Mouse (Mus musculus) lung, postnatal 25 days (tissue): ENCODE data around the gene Wnt2.

Experiments used
- DNase-seq: peaks from one replicate; pipeline ENCODE4 v3.0.0; 2022; ENCODE audit warnings: low spot score

Gene Wnt2

DNA sequence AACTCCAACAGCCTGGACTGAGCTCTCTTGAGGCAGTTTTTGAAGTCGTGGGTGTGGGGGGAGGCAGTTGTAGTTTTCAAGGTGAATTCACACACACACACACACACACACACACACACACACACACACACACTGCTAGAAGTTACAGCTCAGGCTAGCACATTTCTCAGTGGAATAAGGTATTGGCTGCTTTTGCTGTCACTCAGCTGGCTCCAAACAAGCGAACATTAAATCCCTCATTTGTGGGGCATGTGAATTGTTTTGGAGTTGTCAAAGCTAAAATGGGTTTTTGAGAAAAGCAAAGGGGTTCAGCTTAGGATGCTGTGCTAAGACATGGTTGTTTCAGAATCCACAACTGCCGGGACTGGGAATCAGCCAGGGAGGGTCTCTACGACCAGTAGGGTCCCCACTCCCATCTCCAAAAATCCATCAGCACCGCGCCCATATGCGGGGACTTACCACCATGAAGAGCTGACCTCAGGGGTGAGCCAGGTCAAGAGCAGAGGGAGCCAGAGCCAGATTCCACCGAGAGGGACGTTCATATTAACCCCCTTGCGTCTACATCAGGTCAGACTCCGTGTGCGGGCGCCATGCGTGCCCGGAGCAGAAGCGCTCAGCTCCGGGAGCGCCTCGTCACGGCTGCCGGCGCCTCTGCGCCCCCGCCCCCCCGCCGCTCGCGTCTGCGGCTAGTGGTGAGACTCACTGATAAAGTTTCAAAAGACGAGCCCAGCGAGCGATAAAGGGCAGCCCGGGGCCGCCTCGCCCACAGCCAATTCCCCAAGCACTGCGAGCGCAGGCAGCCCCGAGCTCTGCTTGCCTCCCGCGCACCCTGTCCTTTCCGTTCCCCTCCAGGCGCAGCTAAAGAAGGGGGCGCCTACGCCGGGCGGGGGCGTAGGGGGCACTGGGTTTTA is at the start of gene Wnt2:
TSS of gene Wnt2 (minus strand) at position 840 of the 911 bp plus-strand sequence.
- no peak for DNase-seq

GRCm38 (mm10) chr6:18078615-18079014 is 48.2 kb upstream of the Wnt2 start:
- DNase-seq: peak; percentile 7

DNA sequence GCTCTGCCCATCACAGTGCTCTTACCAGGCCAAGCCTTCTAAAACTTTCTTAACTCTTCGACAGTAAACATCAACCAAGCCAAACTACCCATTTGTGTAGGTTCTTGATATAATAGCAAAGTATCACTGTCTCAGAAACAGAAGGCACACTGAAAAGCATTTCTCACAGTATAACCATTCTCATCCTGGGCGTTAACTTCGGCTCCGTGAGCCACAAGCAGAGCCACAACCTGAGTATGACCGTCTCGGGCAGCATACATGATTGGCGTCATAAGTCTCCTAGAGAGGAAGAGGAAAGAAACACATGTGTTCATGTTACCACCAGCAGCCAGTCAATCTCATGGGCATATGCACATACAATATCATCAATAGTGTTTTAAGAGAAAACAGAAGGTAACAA is 46.6 kb upstream of the Wnt2 start:
- no peak for DNase-seq

DNA sequence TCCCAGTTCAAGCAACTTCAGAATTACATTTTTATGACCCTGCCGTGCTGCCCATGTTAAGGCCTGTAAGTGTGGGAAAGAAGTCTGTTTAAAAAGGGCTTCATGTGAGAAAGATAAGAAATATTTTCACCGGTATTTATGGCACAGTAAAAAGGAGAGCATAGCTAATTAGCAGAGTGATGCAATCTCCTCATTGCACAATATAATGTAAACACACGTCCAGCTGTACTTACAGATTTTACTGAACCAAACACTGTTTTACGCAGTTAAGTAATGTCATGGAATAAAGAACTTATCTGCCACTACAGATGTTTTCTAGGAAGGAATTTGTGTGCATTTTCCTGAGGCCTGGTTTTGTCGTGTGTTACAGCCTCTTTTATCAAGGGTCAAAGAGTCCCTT is 46.2 kb upstream of the Wnt2 start:
- DNase-seq: no peak

- DNase-seq: no peak
Measured at GRCm38 (mm10) chr6:18057899-18058298, 27.5 kb upstream of the Wnt2 start.

- DNase-seq: no peak
Measured at GRCm38 (mm10) chr6:18051702-18052101, 21.3 kb upstream of the Wnt2 start.

GRCm38 (mm10) chr6:18044299-18044698 is 13.9 kb upstream of the Wnt2 start:
- no peak for DNase-seq

GRCm38 (mm10) chr6:18043172-18043571 is 12.8 kb upstream of the Wnt2 start:
- no peak for DNase-seq

GRCm38 (mm10) chr6:18032271-18032670 is 1.9 kb upstream of the Wnt2 start:
- DNase-seq: no peak

DNA sequence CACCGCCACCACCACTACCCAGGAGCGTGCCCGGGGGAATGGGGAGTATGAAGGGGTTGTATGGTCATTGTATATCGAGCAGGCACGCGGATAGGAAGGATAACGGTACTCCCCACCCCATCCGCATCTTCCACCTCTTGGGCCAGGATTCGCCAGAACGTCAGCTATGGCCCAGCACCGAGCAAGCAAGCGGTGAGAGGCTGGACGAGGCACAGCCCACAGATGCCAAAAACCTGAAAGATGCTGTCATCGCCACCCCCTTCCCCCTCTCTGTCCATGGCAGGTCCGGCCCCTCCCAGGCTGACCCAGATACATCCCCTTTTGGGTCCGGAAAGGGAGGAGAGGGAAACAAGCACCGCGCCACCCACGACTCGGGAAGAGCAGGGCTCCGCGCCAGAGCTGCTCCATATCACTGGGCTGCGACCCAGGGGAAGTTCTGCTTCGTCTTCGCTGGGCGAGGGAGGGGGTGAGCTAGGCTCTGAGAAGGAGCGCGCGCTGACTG is 1.2 kb upstream of the Wnt2 start:
- peak; percentile 45 for DNase-seq

GRCm38 (mm10) chr6:18030868-18031508 is 603 bp upstream of the Wnt2 start:
- no peak for DNase-seq

DNA sequence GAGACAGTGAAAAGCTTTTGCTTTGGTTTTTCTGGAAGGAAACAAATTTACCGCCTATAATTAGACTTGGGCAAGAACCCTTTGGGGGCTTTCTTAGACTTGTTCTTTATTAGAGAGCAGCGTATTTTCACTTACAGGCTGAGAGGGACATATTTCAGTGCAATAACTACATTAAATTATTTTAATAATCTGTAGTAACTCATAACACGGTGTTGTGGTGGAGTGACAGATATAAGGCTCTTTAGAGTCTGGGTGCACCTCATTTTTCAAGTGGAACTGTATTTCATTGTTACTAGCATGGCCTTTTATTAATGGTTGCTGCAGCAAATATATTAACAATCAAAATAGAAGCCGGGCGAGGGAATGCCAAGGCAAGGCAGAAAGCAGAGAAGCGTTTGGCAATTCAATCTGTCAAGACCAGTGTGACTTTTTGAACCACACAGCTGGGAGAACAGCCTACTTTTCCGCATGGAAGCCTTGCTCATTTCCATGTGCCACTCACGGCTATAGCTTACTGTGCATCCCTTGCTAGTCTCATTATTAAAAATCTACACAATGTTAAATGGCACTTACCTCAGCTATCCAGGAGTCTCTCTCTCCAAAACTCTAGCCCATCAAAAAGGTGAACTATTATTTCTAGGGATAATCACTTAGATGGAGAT is 6.1 kb downstream of the Wnt2 start:
- no peak for DNase-seq

- DNase-seq: no peak
Measured at GRCm38 (mm10) chr6:18013346-18013745, 17.0 kb downstream of the Wnt2 start.

DNA sequence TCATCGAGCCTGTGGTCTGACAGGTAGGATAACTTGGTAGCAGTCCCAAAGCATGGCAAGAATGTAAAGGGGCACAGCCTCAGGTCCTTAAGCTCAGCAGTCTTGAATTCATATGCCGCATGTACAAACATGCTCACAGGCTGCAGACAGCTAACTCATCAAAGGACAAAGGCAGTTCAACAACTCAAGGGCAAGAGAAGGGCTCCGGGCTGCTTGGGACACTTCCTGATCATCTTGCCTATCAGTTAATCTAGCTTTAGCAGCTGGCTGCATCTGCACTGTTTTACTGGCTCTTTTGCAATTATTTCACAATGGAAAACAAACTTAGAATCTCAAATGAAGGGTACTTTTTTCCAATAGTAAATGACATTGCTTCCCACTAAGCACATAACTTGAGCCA is 23.0 kb downstream of the Wnt2 start:
- DNase-seq: peak; percentile 37

GRCm38 (mm10) chr6:18002065-18002464 is 28.3 kb downstream of the Wnt2 start:
- no peak for DNase-seq

GRCm38 (mm10) chr6:17998497-17998896 is 31.9 kb downstream of the Wnt2 start:
- DNase-seq: no peak

DNA sequence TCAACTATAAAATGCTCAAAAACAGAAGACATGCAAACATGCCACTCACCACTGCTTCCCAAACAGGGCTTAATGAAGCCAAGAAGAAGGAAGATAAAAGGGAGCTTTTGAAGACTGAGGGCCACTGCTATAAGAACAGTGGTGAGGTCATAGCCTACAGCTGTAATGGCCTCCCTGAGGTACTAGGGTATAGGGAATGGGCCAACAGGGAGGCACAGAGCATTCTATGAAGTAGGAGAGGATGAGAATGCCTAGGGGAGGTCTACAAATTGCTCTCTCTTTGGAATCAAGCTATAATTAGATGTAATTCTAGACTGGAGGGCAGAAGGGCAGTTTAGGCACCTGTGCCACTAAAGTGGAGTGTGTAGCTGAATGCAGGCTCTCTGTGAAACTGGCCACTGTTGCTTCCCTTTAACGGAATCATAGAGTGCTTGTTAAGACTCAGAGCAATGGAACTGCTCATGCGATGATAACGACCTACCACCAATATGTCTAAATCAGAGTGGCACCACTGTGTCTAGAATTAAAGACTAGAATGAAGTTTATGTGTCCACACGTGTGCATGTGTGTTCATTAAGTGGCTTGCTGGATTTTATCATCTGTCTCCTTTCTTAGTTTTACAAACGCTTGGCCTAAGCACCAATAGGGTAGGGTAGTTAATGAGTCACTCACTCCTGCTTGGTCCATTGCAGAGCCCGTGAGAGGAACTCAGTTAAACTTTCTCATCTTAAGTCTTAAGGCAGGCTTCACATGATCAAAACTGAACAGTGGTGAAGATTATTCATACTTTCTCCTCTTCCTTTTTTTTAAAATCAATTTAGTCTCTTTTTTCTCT is 35.2 kb downstream of the Wnt2 start:
- no peak for DNase-seq

- DNase-seq: peak; percentile 37
Measured at GRCm38 (mm10) chr6:17991625-17992024, 38.8 kb downstream of the Wnt2 start.

DNA sequence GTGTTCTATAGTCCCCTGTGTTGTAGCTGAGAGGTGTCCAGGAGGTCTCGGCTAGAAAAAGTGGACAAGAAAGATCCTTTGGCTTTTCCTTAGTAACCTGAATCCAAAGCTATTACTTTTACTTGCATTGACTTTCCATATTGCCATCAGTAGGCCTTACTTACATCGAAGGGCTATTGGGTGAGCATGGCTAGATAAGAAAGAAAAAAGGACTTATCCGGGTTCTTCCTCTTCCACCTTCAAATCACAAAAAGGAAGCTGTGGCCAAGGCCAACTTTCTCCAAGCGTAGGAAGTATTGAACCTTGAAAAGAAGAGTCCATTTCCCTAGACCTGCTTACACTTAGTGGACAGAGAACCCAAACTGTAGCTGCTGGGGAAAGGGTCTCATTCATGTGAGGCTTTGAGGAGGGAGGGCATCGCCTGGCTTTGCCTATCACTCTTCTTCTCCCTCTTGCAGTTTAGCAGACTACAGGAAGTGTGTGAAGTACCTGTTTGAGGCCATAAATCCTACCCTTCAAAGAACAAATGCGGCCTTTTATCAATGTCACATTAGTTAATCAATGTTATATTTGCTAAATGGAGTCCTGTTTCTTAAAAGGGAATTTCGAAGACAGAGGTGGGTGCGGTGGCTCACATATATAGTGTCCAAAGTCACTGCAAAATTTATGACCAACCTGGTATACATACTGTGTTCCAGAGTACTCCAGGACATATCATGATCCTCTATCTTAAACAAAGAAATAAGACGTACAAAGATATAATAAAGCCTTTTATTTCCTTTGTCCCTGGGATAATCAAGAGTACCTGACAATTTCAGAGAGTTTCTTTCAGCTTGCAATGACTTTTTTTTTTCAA is 40.0 kb downstream of the Wnt2 start:
- DNase-seq: no peak

GRCm38 (mm10) chr6:17979361-17979760 is 51.0 kb downstream of the Wnt2 start:
- no peak for DNase-seq

- DNase-seq: no peak
Measured at GRCm38 (mm10) chr6:17978881-17979280, 51.5 kb downstream of the Wnt2 start.
